Mouse (Mus musculus) fibroblast of lung, adult 2 months (primary cell): ENCODE results near the gene Gm9945.

Source experiments
- DNase-seq: peaks from one replicate; pipeline ENCODE4 v3.0.0-alpha.2; 2011; ENCODE audit warnings: low read depth

The Gm9945 gene

GRCm38 (mm10) chr11:53493243-53493955 lies 13.4 kb downstream of the Gm9945 start:
- no peak for DNase-seq

GRCm38 (mm10) chr11:53495417-53495816 lies 15.5 kb downstream of the Gm9945 start:
- DNase-seq, result no peak

GRCm38 (mm10) chr11:53496946-53497345 lies 17.0 kb downstream of the Gm9945 start:
- DNase-seq, result no peak

GRCm38 (mm10) chr11:53500569-53500968 lies 20.6 kb downstream of the Gm9945 start:
- no peak for DNase-seq

GRCm38 (mm10) chr11:53502039-53502765 lies 22.2 kb downstream of the Gm9945 start:
- no peak for DNase-seq

- DNase-seq, result no peak
Measured at GRCm38 (mm10) chr11:53503738-53504137, 23.8 kb downstream of the Gm9945 start.

- DNase-seq, result no peak
Measured at GRCm38 (mm10) chr11:53504376-53504775, 24.4 kb downstream of the Gm9945 start.

GRCm38 (mm10) chr11:53505026-53505663 lies 25.2 kb downstream of the Gm9945 start:
- DNase-seq, result no peak

- no peak for DNase-seq
Measured at GRCm38 (mm10) chr11:53507098-53507805, 27.3 kb downstream of the Gm9945 start.

GRCm38 (mm10) chr11:53508152-53508551 lies 28.2 kb downstream of the Gm9945 start:
- DNase-seq, result no peak

- no peak for DNase-seq
Measured at GRCm38 (mm10) chr11:53508591-53508990, 28.6 kb downstream of the Gm9945 start.

- DNase-seq, result no peak
Measured at GRCm38 (mm10) chr11:53510351-53510750, 30.4 kb downstream of the Gm9945 start.

GRCm38 (mm10) chr11:53516775-53517627 lies 37.0 kb downstream of the Gm9945 start:
- DNase-seq, result no peak

- no peak for DNase-seq
Measured at GRCm38 (mm10) chr11:53518759-53519158, 38.8 kb downstream of the Gm9945 start.

- no peak for DNase-seq
Measured at GRCm38 (mm10) chr11:53519207-53520121, 39.5 kb downstream of the Gm9945 start, which contains the start of gene Sept8. TSS of gene Sept8 (plus strand) at chr11:53519257.

- peak; percentile 61 for DNase-seq
Measured at GRCm38 (mm10) chr11:53520122-53520978, 40.4 kb downstream of the Gm9945 start.

GRCm38 (mm10) chr11:53521120-53521820 lies 41.3 kb downstream of the Gm9945 start:
- no peak for DNase-seq

- no peak for DNase-seq
Measured at GRCm38 (mm10) chr11:53521821-53522131, 41.8 kb downstream of the Gm9945 start.

GRCm38 (mm10) chr11:53522362-53522761 lies 42.4 kb downstream of the Gm9945 start:
- DNase-seq, result no peak
